Mouse (Mus musculus) olfactory bulb, adult 2 months (tissue): ENCODE measurements around the gene Asic2.

Experiments used
- CTCF ChIP-seq: fragments of 200-500 bp; IDR thresholded peaks from 2 replicates; pipeline ENCODE4 v1.5.1; 2012; ENCODE audit warnings: low read depth, mild to moderate bottlenecking, low read length, moderate library complexity; ENCODE audit not compliant: insufficient read depth
- POLR2A ChIP-seq: fragments of 200-500 bp; IDR thresholded peaks from 2 replicates; pipeline ENCODE4 v1.6.1; 2012; ENCODE audit warnings: mild to moderate bottlenecking, low read depth, low read length, moderate library complexity; ENCODE audit not compliant: insufficient read depth

- TF ChIP-seq POLR2A (no peak), CTCF (no peak)
These were observed 843.9 kb downstream of the Asic2 start for GRCm38 (mm10) chr11:81124363-81124762.
